Mouse (Mus musculus): ENCODE data around the gene Slc16a9.

Slc16a9 gene

DNA sequence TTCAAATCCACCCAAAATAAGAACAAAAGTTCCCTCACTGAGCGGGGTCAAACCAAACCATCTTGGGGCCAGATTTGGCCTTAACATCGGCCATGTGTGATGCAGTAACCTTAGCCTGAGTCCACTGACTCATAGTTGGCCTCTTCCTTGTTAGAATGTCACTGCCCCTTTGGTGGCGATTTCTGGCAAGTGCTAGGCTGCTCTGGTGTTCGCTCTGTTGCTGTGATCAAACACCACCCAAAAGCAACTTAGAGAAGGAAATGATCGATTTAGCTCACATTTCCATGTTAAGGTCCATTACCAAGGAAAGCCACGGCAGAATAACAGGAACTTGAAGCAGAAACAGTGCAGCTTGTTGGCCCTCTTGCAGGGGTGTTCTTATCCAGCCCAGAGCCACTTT, 5.9 kb downstream of the Slc16a9 start:
- no peak for DNase-seq (ENCODE audit: low spot score)

- DNase-seq (ENCODE audit: low spot score): no peak
Observed at GRCm38 (mm10) chr10:70254666-70255065, 9.8 kb downstream of the Slc16a9 start.

GRCm38 (mm10) chr10:70255601-70256210, 10.8 kb downstream of the Slc16a9 start:
- no peak for DNase-seq (ENCODE audit: low spot score)

DNA sequence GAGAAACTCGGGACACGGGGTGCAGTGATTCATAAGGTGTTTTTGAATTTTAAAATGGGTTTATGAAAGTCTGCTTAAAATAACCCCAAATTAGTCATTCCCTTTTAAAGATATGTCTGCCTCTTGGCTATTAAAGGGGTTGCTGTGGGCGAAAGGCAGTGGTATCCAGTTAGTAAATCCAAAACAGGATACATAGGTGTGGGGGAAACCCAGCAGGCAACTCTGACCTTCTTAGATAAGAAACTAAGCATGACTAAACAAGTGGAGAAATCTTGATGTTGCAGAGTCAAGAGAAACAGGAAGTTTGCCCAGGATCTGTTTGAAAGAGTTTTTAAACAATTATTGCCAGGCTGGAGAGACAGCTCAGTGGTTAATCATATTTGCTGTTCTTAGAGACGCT, 12.1 kb downstream of the Slc16a9 start:
- no peak for DNase-seq (ENCODE audit: low spot score)

GRCm38 (mm10) chr10:70260904-70261303, 16.0 kb downstream of the Slc16a9 start:
- no peak for DNase-seq (ENCODE audit: low spot score)

DNA sequence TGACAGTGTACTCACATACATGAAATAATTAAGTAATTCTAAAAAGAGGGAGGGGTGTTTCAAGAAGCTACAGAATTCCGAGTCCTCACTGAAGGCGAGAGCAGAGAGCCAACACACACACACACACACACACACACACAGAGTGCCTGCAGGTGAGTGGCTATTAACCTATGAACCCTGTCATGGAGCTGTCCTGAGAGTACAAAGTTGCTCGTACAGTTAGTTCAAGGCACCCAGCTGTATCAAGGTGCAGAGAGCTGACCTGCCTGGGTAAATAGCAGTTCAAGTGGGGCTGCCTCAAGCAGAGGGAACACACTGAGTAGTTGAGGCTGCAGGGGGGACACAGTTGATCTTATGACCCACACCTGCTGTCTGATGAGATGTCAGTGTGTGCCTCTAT, 17.2 kb downstream of the Slc16a9 start:
- no peak for DNase-seq (ENCODE audit: low spot score)

DNA sequence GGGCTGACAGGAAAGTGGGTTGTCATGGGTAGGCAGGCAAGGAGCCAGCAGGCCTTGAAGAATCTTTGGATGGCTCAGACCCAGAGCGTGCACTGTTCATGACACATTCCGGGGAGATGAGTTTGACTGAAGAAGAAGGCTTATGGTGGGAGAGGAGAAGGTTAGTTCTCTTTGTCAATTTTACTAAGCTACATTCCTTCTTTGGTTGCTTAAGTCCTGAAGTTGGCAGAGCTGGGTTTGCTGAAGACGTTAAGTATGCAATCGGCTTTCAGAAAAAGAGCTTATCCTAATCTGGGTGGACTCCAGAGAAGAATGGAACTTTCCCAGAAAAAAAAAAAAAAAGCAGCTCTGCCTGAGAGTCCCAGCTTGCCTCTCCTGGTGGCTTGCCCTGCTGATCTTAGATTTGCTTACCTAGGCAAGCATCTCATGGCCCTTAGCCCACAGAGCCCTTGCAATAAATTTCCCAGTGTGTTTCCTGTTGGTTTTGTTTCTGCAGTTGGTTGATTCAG, 18.8 kb downstream of the Slc16a9 start:
- DNase-seq (ENCODE audit: low spot score): no peak

- no peak for DNase-seq (ENCODE audit: low spot score)
Observed at GRCm38 (mm10) chr10:70264337-70265036, 19.6 kb downstream of the Slc16a9 start.

DNA sequence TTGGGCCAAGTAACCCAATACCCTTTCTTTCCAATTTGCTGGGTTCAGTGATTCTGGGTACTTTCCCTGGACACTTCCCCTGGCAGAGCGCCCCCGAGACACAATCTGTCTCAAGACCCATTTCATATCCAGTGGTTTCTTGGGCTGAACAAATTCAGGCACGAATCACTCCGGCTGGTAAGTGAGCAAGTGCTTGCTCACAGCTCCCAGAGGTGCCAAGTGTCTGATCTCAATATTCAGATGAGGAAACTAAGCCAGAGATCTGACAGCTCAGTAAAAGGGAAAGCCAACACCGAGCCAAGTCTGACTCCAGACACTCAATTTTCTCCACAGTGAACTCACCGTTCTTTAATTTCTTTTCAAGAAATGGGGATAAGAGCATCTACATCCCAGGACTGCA, 21.6 kb downstream of the Slc16a9 start:
- no peak for DNase-seq (ENCODE audit: low spot score)

DNA sequence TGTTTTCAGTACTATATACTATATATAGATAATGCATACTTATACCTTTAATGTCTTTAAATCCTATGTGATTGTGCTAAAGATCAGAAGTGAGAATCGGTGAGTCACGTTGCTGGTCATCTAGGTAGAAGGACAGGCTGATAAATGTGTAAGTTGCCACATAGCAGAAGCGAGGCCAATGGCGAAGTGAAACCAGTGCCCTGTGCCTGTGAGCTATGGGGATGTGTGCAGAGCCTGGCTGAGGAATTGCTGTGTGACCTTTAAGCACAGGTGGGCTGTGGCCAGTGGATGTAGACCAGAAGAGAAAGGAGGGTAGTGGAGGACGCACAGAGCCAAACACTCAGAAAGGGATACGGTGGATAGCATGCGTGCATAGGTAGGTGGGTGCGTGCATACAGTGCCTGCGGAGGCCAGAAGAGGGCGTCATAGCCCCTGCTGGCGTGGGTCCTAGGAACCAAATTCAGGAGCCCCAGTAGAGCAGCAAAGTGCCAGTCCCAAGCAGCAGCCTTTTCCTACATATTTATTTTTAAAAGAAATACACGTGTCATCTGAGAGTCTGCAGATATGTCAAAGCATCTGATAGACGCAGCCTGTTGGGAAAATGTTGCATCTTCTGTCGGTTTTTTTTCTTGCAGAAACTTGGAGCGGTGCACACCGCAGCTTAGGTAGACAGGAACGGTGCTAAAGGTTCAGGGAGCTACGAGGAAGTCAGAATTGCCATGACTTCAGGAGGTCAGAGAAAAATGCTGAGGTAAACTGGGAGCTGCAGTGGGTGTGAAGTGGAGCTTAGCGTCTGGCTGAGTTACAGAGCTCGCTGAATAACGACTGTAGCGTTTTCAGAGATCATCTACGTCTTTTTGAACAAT, 23.9 kb downstream of the Slc16a9 start:
- no peak for DNase-seq (ENCODE audit: low spot score)

DNA sequence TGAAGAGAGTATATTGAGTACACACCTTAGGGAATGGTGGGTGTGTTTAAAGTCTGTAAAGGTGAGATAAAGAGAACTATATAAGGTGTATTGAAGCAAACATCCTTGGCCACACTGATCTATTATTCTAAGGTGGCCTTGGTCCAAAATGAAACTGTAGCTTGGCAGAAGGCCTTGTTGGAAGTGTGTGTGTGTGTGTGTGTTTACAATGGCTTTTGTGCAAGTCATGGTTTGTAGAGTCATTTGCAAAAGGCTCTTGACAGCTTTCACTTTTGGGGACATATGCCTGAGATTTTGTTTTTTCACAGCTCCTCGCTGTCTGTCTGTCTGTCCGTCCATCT, 24.5 kb downstream of the Slc16a9 start:
- no peak for DNase-seq (ENCODE audit: low spot score)

DNA sequence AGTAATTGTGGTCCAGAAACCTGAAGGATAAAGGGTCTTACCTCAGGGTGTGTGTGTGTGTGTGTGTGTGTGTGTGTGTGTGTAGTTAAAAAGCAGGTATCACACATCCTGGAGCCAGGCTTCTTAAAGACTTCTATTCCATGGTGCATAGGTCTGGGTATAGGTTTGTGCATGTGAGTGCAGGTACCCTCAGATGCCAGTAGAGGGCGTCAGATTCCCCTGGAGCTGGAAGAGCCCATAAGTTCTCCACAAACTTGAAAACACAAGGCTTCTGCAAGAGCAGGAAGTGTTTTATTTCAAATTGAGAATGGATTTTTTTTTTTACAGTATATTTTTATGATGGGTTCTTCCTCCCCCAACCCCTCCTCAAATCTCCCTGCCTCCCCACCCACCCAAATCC, 31.8 kb downstream of the Slc16a9 start:
- no peak for DNase-seq (ENCODE audit: low spot score)

GRCm38 (mm10) chr10:70279349-70279748, 34.4 kb downstream of the Slc16a9 start:
- peak; percentile 29 for DNase-seq (ENCODE audit: low spot score)

DNA sequence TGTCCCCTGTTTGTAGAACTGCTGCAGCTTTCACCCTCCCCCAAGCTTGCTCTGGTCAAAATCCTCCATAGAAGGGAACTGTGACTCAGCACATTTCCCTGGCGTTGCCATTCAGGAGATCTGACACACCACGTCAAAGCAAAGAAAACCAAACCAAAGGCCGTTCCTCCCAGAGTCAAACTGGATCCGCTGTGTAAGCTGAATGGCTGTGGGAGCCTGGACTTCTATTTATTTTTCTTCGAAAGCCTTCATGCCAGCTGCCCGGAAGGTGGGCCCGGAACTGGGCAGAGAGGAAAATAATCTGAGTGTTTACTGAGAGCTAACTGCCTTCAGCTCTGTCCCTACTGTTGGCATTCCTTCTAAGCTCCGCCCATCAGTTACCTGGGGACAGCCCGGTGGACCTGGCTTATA, 42.9 kb downstream of the Slc16a9 start:
- no peak for DNase-seq (ENCODE audit: low spot score)

GRCm38 (mm10) chr10:70288406-70289327, 43.8 kb downstream of the Slc16a9 start:
- DNase-seq (ENCODE audit: low spot score): no peak

DNA sequence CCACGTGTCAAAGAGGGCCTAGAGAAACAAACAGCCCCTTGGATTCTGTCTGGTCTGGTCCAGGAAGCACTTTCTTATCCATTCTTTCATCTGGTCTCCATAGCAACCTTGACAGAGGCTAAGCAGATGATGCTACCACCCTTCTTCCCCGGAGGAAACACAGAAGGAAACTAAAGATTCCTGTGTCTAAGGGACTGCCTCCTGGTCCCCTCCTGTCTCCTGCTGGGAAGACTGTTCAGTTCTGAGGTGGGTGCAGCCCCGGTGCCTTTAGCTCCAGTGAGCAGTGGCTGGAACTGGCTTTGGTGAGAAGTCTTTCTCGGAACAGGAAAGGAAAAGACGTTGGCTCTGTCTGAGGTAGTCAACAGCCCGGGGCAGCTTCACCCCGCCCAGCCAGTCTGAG, 47.1 kb downstream of the Slc16a9 start:
- DNase-seq (ENCODE audit: low spot score): no peak

DNA sequence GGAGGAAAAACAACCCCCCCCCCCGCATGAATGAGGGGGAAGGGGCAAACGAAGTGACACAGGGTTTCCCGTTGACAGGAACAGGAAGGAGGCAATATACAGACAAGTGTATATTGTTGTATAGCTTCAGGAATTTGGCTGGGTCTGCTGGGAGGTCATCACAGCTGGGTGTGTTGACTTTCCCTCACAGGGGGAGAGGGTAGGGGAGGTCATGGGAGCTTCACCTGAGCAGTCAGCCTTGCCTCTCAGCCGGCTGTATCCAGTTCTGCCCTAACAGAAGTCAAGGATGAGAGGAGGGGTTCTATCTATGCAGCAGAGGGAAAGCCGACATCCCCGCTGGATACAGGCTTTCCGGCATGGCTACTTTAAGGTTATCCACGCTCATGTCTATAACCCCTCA, 49.2 kb downstream of the Slc16a9 start:
- no peak for DNase-seq (ENCODE audit: low spot score)

GRCm38 (mm10) chr10:70296531-70297366, 51.8 kb downstream of the Slc16a9 start:
- DNase-seq (ENCODE audit: low spot score): peak; percentile 69

DNA sequence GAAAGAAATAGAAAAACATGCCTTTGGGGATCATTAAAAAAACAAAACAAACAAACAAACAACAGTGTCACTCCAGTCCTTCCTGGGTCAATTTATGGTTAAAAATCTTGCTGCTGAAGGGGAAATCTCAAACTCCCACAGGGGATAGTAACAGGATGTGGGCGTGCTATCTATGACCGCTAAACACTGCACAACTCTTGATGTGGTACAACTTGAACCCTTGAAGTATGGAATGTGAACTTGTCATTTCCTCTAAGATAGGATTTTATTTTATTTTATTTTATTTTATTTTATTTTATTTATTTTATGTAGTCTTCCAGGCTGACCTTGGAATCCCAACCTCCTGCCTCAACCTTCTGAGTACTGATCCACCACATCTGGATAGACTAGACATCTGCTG, 54.2 kb downstream of the Slc16a9 start:
- DNase-seq (ENCODE audit: low spot score): no peak

DNA sequence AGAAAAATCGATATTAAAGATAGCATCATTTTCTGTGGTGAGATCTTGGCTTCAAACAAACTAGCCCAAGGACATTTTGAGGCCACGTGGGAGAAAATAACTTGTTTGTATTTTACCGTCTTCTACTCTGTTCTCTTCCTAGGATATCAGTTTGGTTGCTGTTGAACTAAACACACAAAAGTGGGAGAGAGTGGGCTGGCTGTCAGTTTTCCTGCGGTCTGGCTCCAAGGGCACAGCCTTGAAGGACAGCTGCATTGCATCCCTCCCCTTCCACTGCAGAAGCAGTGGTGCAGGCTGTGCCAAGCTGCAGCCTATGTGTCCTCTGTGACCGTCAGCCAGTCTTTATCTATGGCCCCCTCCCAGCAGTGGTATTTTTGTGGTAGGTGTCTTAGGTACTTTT, 54.8 kb downstream of the Slc16a9 start:
- no peak for DNase-seq (ENCODE audit: low spot score)

- DNase-seq (ENCODE audit: low spot score): no peak
Observed at GRCm38 (mm10) chr10:70301190-70301589, 56.3 kb downstream of the Slc16a9 start.
